Mouse (Mus musculus): ENCODE measurements around the gene Gm49394. TPM values are rescaled to one million over a fixed set of nuclear protein-coding genes. Genes with fewer than 3 reads are reported as not detected.

Gm49394 gene
- not detected in 2 replicates for total RNA-seq (2021)
- long read RNA-seq: 0 reads

- no peak for DNase-seq
Observed at GRCm38 (mm10) chr7:142669751-142670625, at the start of gene Gm49394. Gene Gm49394, minus strand, starts transcription at chr7:142669942.

DNA sequence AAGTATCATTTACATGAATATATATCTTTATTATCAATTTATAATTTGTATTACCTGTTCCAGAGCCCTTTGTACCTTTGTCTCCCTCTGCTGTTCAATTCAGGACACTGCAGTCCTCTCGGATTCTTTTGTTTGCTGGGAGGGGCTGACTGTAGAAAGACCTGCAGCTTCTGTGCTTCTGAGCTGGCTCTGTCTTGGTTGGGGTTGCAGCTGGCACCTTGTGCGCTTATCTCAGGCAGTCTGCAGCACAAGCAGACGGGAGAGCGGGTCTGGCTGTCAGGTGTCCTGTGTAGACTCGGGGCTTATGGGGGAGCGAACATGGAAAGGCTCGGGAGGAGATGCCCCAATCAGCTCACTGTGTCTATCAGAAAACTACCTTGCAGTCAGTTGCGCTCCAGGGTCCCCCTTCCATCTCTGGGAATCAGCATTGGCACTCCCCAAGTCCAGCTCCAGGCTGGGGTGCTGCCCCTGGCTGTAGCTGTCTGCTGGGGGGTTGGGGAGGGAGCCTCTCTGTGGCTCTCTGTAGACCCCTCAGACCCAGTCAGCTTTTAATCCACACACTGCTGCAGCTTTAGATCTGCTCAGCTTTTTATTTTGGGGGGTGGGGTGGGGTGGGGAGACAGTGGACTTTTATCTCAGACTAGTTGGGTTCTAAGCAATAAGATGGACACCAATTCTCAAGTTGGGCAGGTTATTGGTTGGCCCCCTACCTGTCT lies 45.2 kb upstream of the Gm49394 start:
- peak; percentile 9 for DNase-seq

- DNase-seq: no peak
Observed at GRCm38 (mm10) chr7:142706873-142707272, 37.1 kb upstream of the Gm49394 start.

DNA sequence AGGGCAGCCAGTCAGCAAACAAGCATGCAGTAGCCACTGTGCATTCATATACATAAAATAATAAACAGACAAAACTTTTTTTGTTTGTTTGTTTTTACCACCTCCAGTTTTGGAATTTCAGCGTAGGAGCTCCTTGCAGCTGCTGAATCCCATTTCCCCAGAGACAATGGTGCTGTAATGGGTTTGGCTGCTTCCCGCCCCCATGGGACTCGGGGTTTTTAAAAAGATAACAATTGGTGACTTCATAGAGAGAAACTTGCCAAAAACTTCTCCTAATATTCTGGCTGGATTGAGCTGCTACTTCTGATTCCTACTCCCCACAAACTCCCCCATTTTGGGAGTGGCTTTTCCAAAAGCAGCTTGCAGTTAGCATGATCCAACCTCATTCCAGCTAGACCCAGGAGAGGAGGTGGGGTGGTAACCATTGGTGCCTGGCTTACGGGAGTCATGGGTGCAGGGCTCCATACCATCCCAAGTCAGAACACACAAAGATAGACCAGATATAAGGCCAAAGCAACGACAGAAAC lies 29.7 kb upstream of the Gm49394 start:
- DNase-seq: no peak

DNA sequence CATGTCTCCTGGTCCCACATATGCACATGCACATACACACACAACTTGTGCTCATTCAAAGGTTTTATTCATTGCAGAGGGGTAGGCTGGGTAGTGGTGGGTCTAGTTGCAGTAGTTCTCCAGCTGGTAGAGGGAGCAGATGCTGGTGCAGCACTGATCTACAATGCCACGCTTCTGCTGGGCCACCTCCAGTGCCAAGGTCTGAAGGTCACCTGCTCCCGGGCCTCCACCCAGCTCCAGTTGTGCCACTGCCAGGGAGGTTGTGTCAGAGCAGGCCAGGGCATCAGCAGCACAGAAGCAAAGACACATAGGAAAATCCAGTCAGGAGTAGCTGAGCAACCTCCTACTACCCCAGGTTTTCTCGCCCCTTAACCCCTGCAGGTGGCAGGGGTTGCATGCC lies 8.9 kb upstream of the Gm49394 start:
- DNase-seq: peak; percentile 55

GRCm38 (mm10) chr7:142675644-142676043 lies 5.9 kb upstream of the Gm49394 start:
- peak; percentile 37 for DNase-seq

GRCm38 (mm10) chr7:142675141-142675540 lies 5.4 kb upstream of the Gm49394 start:
- no peak for DNase-seq

DNA sequence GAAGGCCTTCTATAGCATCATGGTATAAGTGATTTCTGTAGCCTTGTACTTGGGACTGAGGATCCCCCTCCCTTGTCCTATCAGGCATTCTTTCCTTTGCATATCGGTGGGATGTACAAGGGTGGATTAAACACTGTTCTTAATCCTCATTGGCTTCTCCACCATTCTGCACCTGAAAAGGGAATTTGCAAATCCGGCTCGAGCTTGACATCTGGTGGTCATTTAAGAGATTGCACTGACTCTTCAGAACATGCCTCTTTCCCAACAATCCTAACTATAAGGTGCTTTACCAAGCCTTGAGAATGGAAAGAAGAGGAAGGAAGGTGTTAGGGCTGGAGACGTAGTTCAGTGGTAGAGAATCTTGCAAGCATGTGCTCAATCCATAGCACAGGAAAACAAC lies 2.4 kb upstream of the Gm49394 start:
- no peak for DNase-seq

DNA sequence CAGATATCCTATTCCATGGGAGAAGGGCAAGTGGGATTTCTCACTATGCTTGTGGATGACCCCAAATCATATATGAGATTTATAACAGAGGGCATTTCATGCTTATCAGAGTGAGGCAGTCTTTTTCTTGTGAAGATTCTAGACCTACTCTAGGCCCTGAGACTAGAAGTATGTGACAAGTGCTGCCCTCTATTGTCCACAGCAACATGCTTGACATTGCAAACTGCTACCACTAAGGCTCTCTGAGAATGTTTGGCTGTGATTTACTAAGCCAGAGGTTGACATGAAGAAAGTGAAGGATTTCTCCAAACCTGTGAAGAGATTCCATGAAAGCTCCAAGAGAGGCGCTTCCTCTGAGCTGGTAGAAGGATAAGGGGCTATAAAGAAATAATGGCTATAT lies 1.3 kb upstream of the Gm49394 start:
- DNase-seq: no peak

DNA sequence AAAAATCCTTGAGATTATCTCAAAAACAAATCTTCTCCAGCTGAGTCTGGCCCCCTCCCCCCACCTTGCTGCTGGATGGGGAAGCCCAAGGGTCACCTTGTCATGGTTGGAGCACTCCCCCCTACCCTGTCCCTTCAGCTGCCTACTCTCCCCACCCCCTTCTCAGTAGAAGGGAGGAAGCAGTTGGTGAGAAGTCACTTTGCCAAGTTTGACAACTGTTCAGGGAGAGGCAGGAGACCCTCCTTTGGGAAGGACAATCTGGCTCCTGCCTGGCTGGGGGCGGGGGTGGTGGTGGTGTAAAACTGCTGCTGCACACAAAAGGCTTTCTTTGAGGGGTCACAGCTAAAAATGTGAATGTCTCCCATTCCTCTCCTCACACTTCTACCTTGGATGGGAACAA lies 1.4 kb downstream of the Gm49394 start:
- DNase-seq: no peak

- DNase-seq: no peak
Observed at GRCm38 (mm10) chr7:142667521-142667920, 2.2 kb downstream of the Gm49394 start.

GRCm38 (mm10) chr7:142666659-142667058 lies 3.1 kb downstream of the Gm49394 start, which contains the start of gene Igf2:
Gene Igf2, minus strand, starts transcription at chr7:142666816.
- no peak for DNase-seq

- no peak for DNase-seq
Observed at GRCm38 (mm10) chr7:142666109-142666508, 3.6 kb downstream of the Gm49394 start.

DNA sequence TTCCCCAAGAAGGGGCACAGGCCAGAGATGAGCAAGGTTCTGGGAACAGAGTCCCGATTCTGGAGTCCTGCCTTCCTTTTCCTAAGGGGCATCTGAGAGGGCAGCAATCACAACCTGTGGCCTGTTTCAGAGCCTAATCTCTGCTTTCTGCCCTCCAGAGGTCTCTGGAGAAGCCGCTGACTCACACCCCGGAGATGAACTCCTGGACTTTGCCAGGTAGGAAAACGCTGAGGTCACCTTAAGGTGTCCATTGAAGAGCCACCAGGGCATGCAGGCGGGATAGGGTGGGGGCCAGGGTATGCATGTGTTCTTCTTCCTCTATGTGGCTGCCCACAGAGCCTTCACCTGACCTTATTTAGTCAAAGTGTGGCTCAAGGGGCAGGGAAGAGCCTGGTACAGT lies 4.4 kb downstream of the Gm49394 start:
- DNase-seq: no peak

DNA sequence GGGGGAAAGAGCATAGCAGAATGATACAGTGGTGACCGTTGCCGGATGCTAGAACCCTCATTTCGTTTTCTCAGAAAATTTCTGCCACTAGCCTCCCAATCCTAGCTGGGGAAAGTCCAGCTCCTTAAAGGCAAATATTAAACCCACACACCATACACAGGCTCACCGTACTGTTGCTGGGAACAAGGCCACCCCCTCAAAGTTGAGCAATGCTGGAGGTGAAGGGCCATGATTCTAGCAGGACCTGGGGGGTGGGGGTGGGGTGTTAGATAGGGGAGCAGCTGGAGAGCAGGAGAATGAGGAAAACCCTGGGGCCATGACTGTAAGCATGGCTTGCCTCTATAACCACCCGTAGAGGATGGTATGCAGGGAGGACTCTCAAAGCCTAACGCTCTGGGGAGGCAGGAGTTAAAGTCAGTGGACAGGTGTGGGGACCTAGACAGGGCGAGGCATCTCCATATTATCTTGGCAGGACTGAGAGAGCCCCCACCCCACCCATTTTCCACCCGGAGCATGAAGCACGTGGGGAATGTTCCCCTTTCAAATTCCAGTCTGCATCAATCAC lies 5.2 kb downstream of the Gm49394 start:
- DNase-seq: no peak

GRCm38 (mm10) chr7:142663931-142664421 lies 5.8 kb downstream of the Gm49394 start:
- DNase-seq: no peak

DNA sequence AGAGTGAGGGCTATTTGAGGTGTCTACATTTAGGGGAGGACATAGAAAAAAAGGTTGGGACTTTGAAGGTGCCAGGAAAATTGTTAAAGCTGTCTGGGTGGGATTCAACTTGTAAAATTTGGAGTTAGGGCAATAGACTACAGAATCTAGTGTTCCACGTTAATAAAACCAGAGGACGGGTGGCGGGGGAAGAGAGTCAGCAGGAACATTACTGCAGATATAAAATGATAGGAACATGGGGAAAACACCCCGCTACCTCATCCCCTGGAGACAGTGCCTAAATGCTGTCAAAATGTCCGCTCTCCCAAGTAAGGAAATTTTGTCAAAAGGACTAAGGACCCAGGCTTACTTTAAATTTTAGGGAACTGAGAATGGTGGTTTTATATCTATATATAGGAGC lies 6.6 kb downstream of the Gm49394 start:
- no peak for DNase-seq

GRCm38 (mm10) chr7:142661811-142662210 lies 7.9 kb downstream of the Gm49394 start:
- DNase-seq: no peak

- no peak for DNase-seq
Observed at GRCm38 (mm10) chr7:142661046-142661445, 8.7 kb downstream of the Gm49394 start.

GRCm38 (mm10) chr7:142660651-142660945 lies 9.1 kb downstream of the Gm49394 start:
- DNase-seq: no peak

GRCm38 (mm10) chr7:142659767-142660650 lies 9.7 kb downstream of the Gm49394 start:
- DNase-seq: no peak

GRCm38 (mm10) chr7:142659181-142659681 lies 10.5 kb downstream of the Gm49394 start:
- peak; percentile 34 for DNase-seq
